Mouse (Mus musculus) CH12.LX (cell line): ENCODE results near the gene Sox18. TPM values are rescaled to one million over a fixed set of nuclear protein-coding genes. Genes with fewer than 3 reads are reported as not detected.

Experiments
- DNase-seq: peaks from one replicate; pipeline ENCODE4 v3.0.0-alpha.2; 2013; ENCODE audit errors: extremely low read depth
- H3K27ac ChIP-seq: 2 replicates; pipeline ENCODE4 v1.5.1; 2012; ENCODE audit warnings: low read depth, mild to moderate bottlenecking, control low read depth, moderate library complexity; ENCODE audit not compliant: insufficient read depth
- H3K27me3 ChIP-seq: replicated peaks from 2 replicates; pipeline ENCODE3; 2012; ENCODE audit warnings: inconsistent platforms
- H3K36me3 ChIP-seq, 2 experiments: replicated peaks in 1 of 2; 2 replicates each; pipeline versions ENCODE3 to v1.6.1; 2012; ENCODE audit warnings: inconsistent platforms in 1 of 2, low read length in 1 of 2, mild to moderate bottlenecking in 1 of 2, mixed read lengths in 1 of 2, moderate library complexity in 1 of 2; ENCODE audit not compliant: control insufficient read depth in 1 of 2, insufficient read depth in 1 of 2
- H3K4me1 ChIP-seq, 2 experiments: 2 replicates each; pipeline ENCODE4 v1.6.1; 2012; ENCODE audit warnings: inconsistent platforms in 1 of 2, moderate library complexity in 1 of 2; ENCODE audit not compliant: insufficient read depth in 2 of 2, control insufficient read depth in 1 of 2
- H3K4me2 ChIP-seq: 2 replicates; pipeline ENCODE4 v1.6.1; 2012; ENCODE audit warnings: low read depth, mild to moderate bottlenecking, control low read depth; ENCODE audit not compliant: poor library complexity, insufficient read depth, severe bottlenecking
- H3K4me3 ChIP-seq, 3 experiments: fragments of 150-350 bp in 1 of 3; sonication (generic) in 1 of 3; replicated peaks in 1 of 3; 2 replicates each; pipeline versions ENCODE3 to v1.5.1; 2011 to 2012; ENCODE audit warnings: low read depth in 2 of 3, low read length in 2 of 3, mild to moderate bottlenecking in 2 of 3, moderate library complexity in 2 of 3, control low read depth in 1 of 3, improper control_type of control experiment in 1 of 3, inconsistent platforms in 1 of 3, mixed read lengths in 1 of 3; ENCODE audit not compliant: poor library complexity in 1 of 3
- H3K79me2 ChIP-seq: replicated peaks from 2 replicates; pipeline ENCODE4 v1.6.1; 2012; ENCODE audit warnings: mild to moderate bottlenecking, moderate library complexity; ENCODE audit not compliant: control insufficient read depth, poor library complexity, insufficient read depth, severe bottlenecking; ENCODE audit errors: extremely low read depth
- H3K9ac ChIP-seq: 2 replicates; pipeline ENCODE4 v1.6.1; 2012; ENCODE audit warnings: low read depth, mild to moderate bottlenecking, control low read depth, moderate library complexity; ENCODE audit not compliant: insufficient read depth
- H3K9me3 ChIP-seq: replicated peaks from 2 replicates; pipeline ENCODE3; 2012; ENCODE audit warnings: low read length, inconsistent platforms, mixed read lengths
- CHD1 ChIP-seq: IDR thresholded peaks from 2 replicates; pipeline ENCODE4 v1.6.1; 2012; ENCODE audit warnings: low read depth, low read length, improper control_type of control experiment, inconsistent platforms
- CHD2 ChIP-seq: IDR thresholded peaks from 2 replicates; pipeline ENCODE4 v1.6.1; 2011; ENCODE audit warnings: low read length, improper control_type of control experiment
- CTCF ChIP-seq, 2 experiments: IDR thresholded peaks in 1 of 2; conservative IDR thresholded peaks in 1 of 2; 2 replicates each; pipeline ENCODE4 v1.5.1; 2011 to 2012; ENCODE audit warnings: low read depth in 2 of 2, low read length in 2 of 2, improper control_type of control experiment in 1 of 2, inconsistent platforms in 1 of 2, mild to moderate bottlenecking in 1 of 2, moderate library complexity in 1 of 2
- E2F4 ChIP-seq: IDR thresholded peaks from 2 replicates; pipeline ENCODE4 v1.6.1; 2011; ENCODE audit warnings: low read depth, low read length, improper control_type of control experiment; ENCODE audit not compliant: insufficient replicate concordance
- ELF1 ChIP-seq: IDR thresholded peaks from 2 replicates; pipeline ENCODE4 v1.6.1; 2014; ENCODE audit warnings: low read depth, mild to moderate bottlenecking, inconsistent platforms, low read length, improper control_type of control experiment
- EP300 ChIP-seq: IDR thresholded peaks from 2 replicates; pipeline ENCODE4 v1.6.1; 2011; ENCODE audit warnings: low read length, improper control_type of control experiment
- HCFC1 ChIP-seq: IDR thresholded peaks from 2 replicates; pipeline ENCODE4 v1.6.1; 2012; ENCODE audit warnings: low read depth, mild to moderate bottlenecking, inconsistent platforms, low read length, improper control_type of control experiment
- JUN ChIP-seq: IDR thresholded peaks from 2 replicates; pipeline ENCODE4 v1.6.1; 2011; ENCODE audit warnings: low read depth, mild to moderate bottlenecking, low read length, improper control_type of control experiment, moderate library complexity; ENCODE audit not compliant: insufficient read depth
- KAT2A ChIP-seq: IDR thresholded peaks from 2 replicates; pipeline ENCODE4 v1.6.1; 2012; ENCODE audit warnings: low read length, improper control_type of control experiment, inconsistent platforms; ENCODE audit not compliant: insufficient replicate concordance
- MAFK ChIP-seq: IDR thresholded peaks from 2 replicates; pipeline ENCODE4 v1.6.1; 2011; ENCODE audit warnings: low read length, improper control_type of control experiment; ENCODE audit not compliant: insufficient replicate concordance
- MAX ChIP-seq: IDR thresholded peaks from 2 replicates; pipeline ENCODE4 v1.6.1; 2011; ENCODE audit warnings: low read length, improper control_type of control experiment
- MXI1 ChIP-seq: IDR thresholded peaks from 2 replicates; pipeline ENCODE4 v1.6.1; 2011; ENCODE audit warnings: mild to moderate bottlenecking, low read depth, low read length, improper control_type of control experiment
- NELFE ChIP-seq: IDR thresholded peaks from 2 replicates; pipeline ENCODE4 v1.6.1; 2011; ENCODE audit warnings: low read depth, low read length, improper control_type of control experiment
- POLR2A ChIP-seq: IDR thresholded peaks from 2 replicates; pipeline ENCODE4 v1.6.1; 2011; ENCODE audit warnings: low read depth, mild to moderate bottlenecking, improper control_type of control experiment, low read length
- RAD21 ChIP-seq: IDR thresholded peaks from 2 replicates; pipeline ENCODE4 v1.6.1; 2011; ENCODE audit warnings: low read depth, mild to moderate bottlenecking, low read length, improper control_type of control experiment, moderate library complexity
- SIN3A ChIP-seq: IDR thresholded peaks from 2 replicates; pipeline ENCODE4 v1.6.1; 2012; ENCODE audit warnings: low read length, improper control_type of control experiment, inconsistent platforms
- SMC3 ChIP-seq: IDR thresholded peaks from 2 replicates; pipeline ENCODE4 v1.6.1; 2011; ENCODE audit warnings: low read depth, low read length, improper control_type of control experiment
- USF2 ChIP-seq: conservative IDR thresholded peaks from 2 replicates; pipeline ENCODE4 v1.6.1; 2011; ENCODE audit warnings: low read depth, low read length, improper control_type of control experiment
- ZKSCAN1 ChIP-seq: IDR thresholded peaks from 2 replicates; pipeline ENCODE4 v1.6.1; 2012; ENCODE audit warnings: low read depth, inconsistent platforms, low read length, improper control_type of control experiment, borderline replicate concordance
- ZMIZ1 ChIP-seq: IDR thresholded peaks from 2 replicates; pipeline ENCODE4 v1.6.1; 2012; ENCODE audit warnings: low read depth, mild to moderate bottlenecking, inconsistent platforms, low read length, improper control_type of control experiment
- ZNF384 ChIP-seq: IDR thresholded peaks from 2 replicates; pipeline ENCODE4 v1.6.1; 2012; ENCODE audit warnings: low read depth, low read length, improper control_type of control experiment, inconsistent platforms
- dilution Hi-C: fragments of 300-500 bp; cut with MboI; formaldehyde crosslinking; loops from 2 replicates; pipeline ENCODE4 v1.14.3; 2020; ENCODE audit warnings: low sequenced_read_pairs; ENCODE audit not compliant: extremely low pct_unique_long_range_greater_than_20kb, extremely low pct_ligation_motif_present
- in situ Hi-C: fragments of 300-500 bp; cut with MboI; formaldehyde crosslinking; loops from 3 replicates; pipeline ENCODE4 v1.14.3; 2019; ENCODE audit warnings: low sequenced_read_pairs, low pct_ligation_motif_present, low pct_unique_long_range_greater_than_20kb, mixed read lengths
- polyA plus RNA-seq: library from polyadenylated mRNA; unstranded; fragments of >175 nt; gene quantifications from 2 replicates; pipeline ENCODE4 v1.2.1, GENCODE M21; 2012; ENCODE audit warnings: low read depth; ENCODE audit not compliant: insufficient read length
- total RNA-seq, 2 experiments: library from RNA; depleted of rRNA; stranded (reverse); fragments of 300-350 nt in 1 of 2; fragments of >200 nt in 1 of 2; gene quantifications; 2 replicates each; pipeline ENCODE4 v1.2.3; 2012 to 2014

Gene Sox18
- total and polyA plus RNA-seq, 3 experiments = not detected

GRCm38 (mm10) chr2:181676424-181676823, 5.0 kb upstream of the Sox18 start:
- DNase-seq = no peak
- Histone ChIP-seq H3K4me1 (peaks cover 19 to 34% of the 10 kb centered on the region in 2 experiments), H3K79me2 (no peaks in the 10 kb centered on the region), H3K4me3 (no peak overlapping the region), H3K27ac (no peak overlapping the region), H3K36me3 (no peaks in the 10 kb centered on the region), H3K4me2 (no peak overlapping the region), H3K9me3 (no peaks in the 10 kb centered on the region), H3K27me3 (peaks cover 9% of the 10 kb centered on the region), H3K9ac (no peak overlapping the region)
- in situ Hi-C loops = loop anchor here (5.0 kb wide), 1 partner anchor 34 kb away; no protein-coding TSS in a partner anchor
- TF ChIP-seq NELFE (no peak), CTCF (conservative IDR thresholded peaks at IDR 0.05 in 1 of 2, IDR thresholded peaks at IDR 0.05 in 1 of 2; ENCODE audit: low read depth in 2 of 2, low read length in 2 of 2) (peak in 1 of 2 experiments; percentile 65; a peak in 2 of 4 replicates), SMC3 (peak; percentile 47), RAD21 (peak; percentile 9)
- dilution Hi-C loops = no loop called here

- H3K36me3 ChIP-seq = no peaks in the 10 kb centered on the region
- no peak overlapping the region for H3K9ac ChIP-seq
- no peak overlapping the region for H3K4me3 ChIP-seq
- in situ Hi-C loops (loop anchor here (5.0 kb wide), 1 partner anchor 33 kb away; no protein-coding TSS in a partner anchor), dilution Hi-C loops (no loop called here)
- H3K79me2 ChIP-seq = no peaks in the 10 kb centered on the region
- peaks cover 9% of the 10 kb centered on the region for H3K27me3 ChIP-seq
- peaks cover 7% of the 10 kb centered on the region for H3K9me3 ChIP-seq
- H3K27ac ChIP-seq = no peak overlapping the region
- peaks cover 12 to 24% of the 10 kb centered on the region in 2 experiments; a peak in 3 of 4 replicates for H3K4me1 ChIP-seq
- H3K4me2 ChIP-seq = peak overlapping the region; percentile 45
- TF ChIP-seq ELF1 (0 out of 2 replicates have a peak, but pooled peaks have one; percentile 43), USF2 (no peak), EP300 (no peak), KAT2A (no peak), MAX (no peak), CTCF (conservative IDR thresholded peaks at IDR 0.05 in 1 of 2, IDR thresholded peaks at IDR 0.05 in 1 of 2; ENCODE audit: low read depth in 2 of 2, low read length in 2 of 2) (no peak), POLR2A (0 out of 2 replicates have a peak, but pooled peaks have one; percentile 22), JUN (no peak)
- no peak for DNase-seq
These were observed 4.0 kb upstream of the Sox18 start for GRCm38 (mm10) chr2:181675454-181675853.

- Histone ChIP-seq H3K27ac (no peak overlapping the region), H3K9ac (no peak overlapping the region), H3K79me2 (no peaks in the 10 kb centered on the region), H3K4me1 (peaks cover 12 to 24% of the 10 kb centered on the region in 2 experiments; a peak in 3 of 4 replicates), H3K27me3 (peaks cover 9% of the 10 kb centered on the region), H3K9me3 (peaks cover 7% of the 10 kb centered on the region), H3K4me3 (no peak overlapping the region), H3K36me3 (no peaks in the 10 kb centered on the region), H3K4me2 (no peak overlapping the region)
- dilution Hi-C loops (no loop called here), in situ Hi-C loops (loop anchor here (5.0 kb wide), 1 partner anchor 33 kb away; no protein-coding TSS in a partner anchor)
- no peak for TF ChIP-seq USF2
- no peak for TF ChIP-seq JUN
- no peak for TF ChIP-seq SIN3A
- no peak for TF ChIP-seq ELF1
- no peak for TF ChIP-seq E2F4
- TF ChIP-seq MAFK = no peak
- TF ChIP-seq SMC3 = no peak
- no peak for TF ChIP-seq MXI1
- TF ChIP-seq HCFC1 = no peak
- TF ChIP-seq ZNF384 = no peak
- TF ChIP-seq KAT2A = no peak
- no peak for TF ChIP-seq CHD1
- no peak for TF ChIP-seq ZKSCAN1
- TF ChIP-seq ZMIZ1 = no peak
- no peak for TF ChIP-seq CHD2
- no peak for DNase-seq
These were observed 3.5 kb upstream of the Sox18 start for GRCm38 (mm10) chr2:181674934-181675333.
